Mouse (Mus musculus): Measurements from ENCODE around the gene Ubox5. TPM values are rescaled to one million over a fixed set of nuclear protein-coding genes. Genes with fewer than 3 reads are reported as not detected.
"Not testable (repeated sequence)": the region's sequence is repeated elsewhere in the genome, so short reads cannot be mapped to it uniquely, and the experiment has no call there.

The Ubox5 gene
- polyA plus RNA-seq, 1 experiment from 2014 or later = 16.3 TPM

DNA sequence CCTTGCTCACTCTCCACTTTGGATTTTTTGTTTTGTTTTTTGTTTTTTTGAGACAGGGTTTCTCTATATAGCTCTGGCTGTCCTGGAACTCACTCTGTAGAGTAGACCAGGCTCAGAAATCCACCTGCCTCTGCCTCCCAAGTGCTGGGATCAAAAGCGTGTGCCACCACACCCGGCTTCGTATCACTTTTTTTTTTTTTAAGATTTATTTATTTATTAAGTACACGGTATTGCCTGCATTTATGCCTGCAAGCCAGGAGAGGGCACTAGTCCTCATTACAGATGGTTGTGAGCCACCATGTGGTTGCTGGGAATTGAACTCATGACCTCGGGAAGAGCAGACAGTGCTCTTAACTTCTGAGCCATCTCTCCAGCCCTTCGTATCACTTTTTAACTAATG is 19.2 kb upstream of the Ubox5 start:
- not testable (repeated sequence) for H3K4me2 ChIP-seq (replicated peaks); H3K27me3 ChIP-seq; H3K4me3 ChIP-seq; H3K4me1 ChIP-seq; H3K27ac ChIP-seq; ATAC-seq (ENCODE audit: insufficient number of reproducible peaks, insufficient read depth, low FRiP score, low TSS enrichment); H3K9ac ChIP-seq; H3K9me3 ChIP-seq
- 80% methylated on average over 6 of the region's 6 CpGs for WGBS
- peaks cover 20% of the 10 kb centered on the region for H3K36me3 ChIP-seq

GRCm38 (mm10) chr2:130645198-130645597 is 15.4 kb upstream of the Ubox5 start:
- no peak for ATAC-seq (ENCODE audit: insufficient number of reproducible peaks, insufficient read depth, low FRiP score, low TSS enrichment)

GRCm38 (mm10) chr2:130642684-130643369 is 13.0 kb upstream of the Ubox5 start, which contains the start of gene Lzts3:
Gene Lzts3, minus strand, starts transcription at chr2:130642803.
- peak; percentile 92 for ATAC-seq (ENCODE audit: insufficient number of reproducible peaks, insufficient read depth, low FRiP score, low TSS enrichment)
- Histone ChIP-seq H3K4me1 (peaks cover 15% of the 10 kb centered on the region), H3K27ac (peak within 1 kb of the TSS; percentile 4; the same call in 1 of the 2 replicates), H3K9ac (peak within 1 kb of the TSS; percentile 70), H3K4me3 (peak within 1 kb of the TSS; percentile 68), H3K9me3 (no peaks in the 10 kb centered on the region), H3K4me2 (replicated peaks) (peak within 1 kb of the TSS; percentile 98), H3K36me3 (no peaks in the 10 kb centered on the region), H3K27me3 (peaks cover 15% of the 10 kb centered on the region)
- 4% methylated on average over 36 of the region's 40 CpGs for WGBS

More at GRCm38 (mm10) chr2:130645198-130645597, 15.4 kb upstream of the Ubox5 start:
- Histone ChIP-seq H3K36me3 (peaks cover under 1% of the 10 kb centered on the region; the same call in 1 of the 2 replicates), H3K4me1 (peaks cover 10% of the 10 kb centered on the region), H3K27ac (no peak overlapping the region), H3K4me2 (replicated peaks) (no peak overlapping the region), H3K9me3 (no peaks in the 10 kb centered on the region), H3K27me3 (no peaks in the 10 kb centered on the region; the same call in 1 of the 2 replicates), H3K9ac (no peak overlapping the region), H3K4me3 (no peak overlapping the region)
- WGBS = 84% methylated on average over 4 of the region's 4 CpGs

DNA sequence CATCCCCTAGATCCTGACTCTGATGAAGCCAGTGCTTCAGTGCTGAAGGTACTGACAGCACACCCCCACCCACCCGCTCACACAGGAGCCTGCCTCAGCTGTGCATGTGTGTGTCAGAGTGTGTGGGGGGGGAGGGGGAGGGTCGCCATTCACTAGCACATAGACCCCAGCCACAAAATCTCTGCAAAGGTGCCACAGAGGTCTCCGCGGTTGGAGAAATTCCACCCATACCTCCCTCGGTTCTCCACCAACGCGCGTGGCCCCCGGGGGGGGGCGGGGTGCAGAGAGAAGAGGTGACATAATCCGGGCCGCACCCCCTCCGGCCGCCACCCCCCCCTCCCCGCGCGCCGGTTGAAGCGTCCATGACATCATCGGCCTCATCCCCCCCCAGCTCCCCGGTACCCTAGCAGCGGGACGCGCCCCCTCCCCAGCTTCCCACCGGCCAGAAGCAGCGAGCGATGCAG is 12.4 kb upstream of the Ubox5 start:
- peak overlapping the region; percentile 68 for H3K4me3 ChIP-seq
- WGBS = 1% methylated on average over 23 of the region's 27 CpGs
- H3K4me1 ChIP-seq = peaks cover 15% of the 10 kb centered on the region
- peaks cover 21% of the 10 kb centered on the region for H3K27me3 ChIP-seq
- H3K9ac ChIP-seq = peak overlapping the region; percentile 70
- peak overlapping the region; percentile 98 for H3K4me2 ChIP-seq (replicated peaks)
- no peaks in the 10 kb centered on the region for H3K36me3 ChIP-seq
- ATAC-seq (ENCODE audit: insufficient number of reproducible peaks, insufficient read depth, low FRiP score, low TSS enrichment) = peak; percentile 58; the same call in 1 of the 2 replicates
- H3K27ac ChIP-seq = peak overlapping the region; percentile 4; the same call in 1 of the 2 replicates
- no peaks in the 10 kb centered on the region for H3K9me3 ChIP-seq

GRCm38 (mm10) chr2:130641351-130642025 is 11.7 kb upstream of the Ubox5 start:
- Histone ChIP-seq H3K4me1 (peaks cover 15% of the 10 kb centered on the region), H3K4me3 (peak overlapping the region; percentile 68), H3K27ac (no peak overlapping the region), H3K4me2 (replicated peaks) (peak overlapping the region; percentile 98), H3K9ac (0 out of 2 replicates have a peak overlapping the region, but pooled peaks have one; percentile 70), H3K36me3 (no peaks in the 10 kb centered on the region), H3K27me3 (peaks cover 29% of the 10 kb centered on the region), H3K9me3 (no peaks in the 10 kb centered on the region)
- no peak for ATAC-seq (ENCODE audit: insufficient number of reproducible peaks, insufficient read depth, low FRiP score, low TSS enrichment)
- 65% methylated on average over 6 of the region's 6 CpGs for WGBS

GRCm38 (mm10) chr2:130639276-130639675 is 9.4 kb upstream of the Ubox5 start:
- Histone ChIP-seq H3K4me1 (peaks cover 35% of the 10 kb centered on the region), H3K4me3 (no peak overlapping the region), H3K36me3 (no peaks in the 10 kb centered on the region), H3K27me3 (peaks cover 50% of the 10 kb centered on the region), H3K9ac (no peak overlapping the region), H3K4me2 (replicated peaks) (no peak overlapping the region), H3K9me3 (no peaks in the 10 kb centered on the region), H3K27ac (no peak overlapping the region)
- no peak for ATAC-seq (ENCODE audit: insufficient number of reproducible peaks, insufficient read depth, low FRiP score, low TSS enrichment)
- 83% methylated on average over 6 of the region's 6 CpGs for WGBS

DNA sequence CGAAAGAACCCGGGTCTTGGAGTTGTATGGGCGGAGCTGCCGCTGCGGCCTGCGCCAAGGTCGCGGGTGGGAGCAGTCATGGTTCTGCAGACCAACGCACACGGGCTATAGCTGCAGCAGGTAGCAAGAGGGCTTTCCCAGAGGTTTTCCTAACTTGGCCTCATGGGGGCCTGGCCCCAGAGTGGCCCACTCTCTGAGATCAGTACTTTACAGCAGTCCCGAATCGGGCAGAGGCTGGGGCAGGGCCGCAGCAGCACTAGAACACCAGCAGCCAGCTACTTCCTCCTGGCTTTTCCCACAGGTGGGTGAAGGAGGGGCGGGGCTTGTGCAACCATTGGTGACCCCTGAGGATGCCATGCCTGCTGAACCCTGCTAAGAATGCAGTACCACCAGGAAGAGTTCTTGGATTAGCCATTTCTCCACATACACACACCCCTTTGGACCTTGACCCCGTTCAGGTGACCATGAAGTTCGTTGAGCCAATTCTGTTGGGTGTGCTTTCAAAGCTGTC is 8.3 kb upstream of the Ubox5 start:
- Histone ChIP-seq H3K4me1 (peaks cover 39% of the 10 kb centered on the region), H3K36me3 (no peaks in the 10 kb centered on the region), H3K9me3 (no peaks in the 10 kb centered on the region), H3K4me3 (no peak overlapping the region), H3K27ac (no peak overlapping the region), H3K27me3 (peaks cover 59% of the 10 kb centered on the region), H3K4me2 (replicated peaks) (no peak overlapping the region), H3K9ac (no peak overlapping the region)
- no peak for ATAC-seq (ENCODE audit: insufficient number of reproducible peaks, insufficient read depth, low FRiP score, low TSS enrichment)
- 24% methylated on average over 16 of the region's 16 CpGs for WGBS

DNA sequence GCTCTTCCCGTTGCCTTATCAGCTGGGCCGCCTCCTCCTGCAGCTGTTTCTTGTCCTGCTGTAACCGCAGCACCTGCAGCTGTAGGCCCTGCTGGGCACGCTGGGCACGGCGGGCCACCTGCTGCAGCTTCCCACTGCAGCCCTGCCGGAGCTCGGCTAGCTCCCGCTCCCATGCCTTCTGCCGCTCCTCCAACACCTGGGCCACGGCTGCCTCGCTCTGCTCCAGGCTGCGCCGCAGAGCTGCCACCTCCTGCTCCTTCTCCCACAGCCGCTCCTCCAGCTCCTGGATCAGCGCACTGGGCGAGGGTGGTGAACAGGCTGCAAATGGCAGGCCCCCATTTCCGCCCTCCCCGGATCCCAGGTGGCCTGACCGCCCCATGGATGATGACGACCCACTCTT is 6.0 kb upstream of the Ubox5 start:
- Histone ChIP-seq H3K4me3 (no peak overlapping the region), H3K9ac (peak overlapping the region; percentile 64), H3K36me3 (no peaks in the 10 kb centered on the region), H3K4me2 (replicated peaks) (peak overlapping the region; percentile 89), H3K27ac (no peak overlapping the region), H3K4me1 (peaks cover 29% of the 10 kb centered on the region), H3K27me3 (peaks cover 61% of the 10 kb centered on the region), H3K9me3 (no peaks in the 10 kb centered on the region)
- ATAC-seq (ENCODE audit: insufficient number of reproducible peaks, insufficient read depth, low FRiP score, low TSS enrichment) = no peak
- 16% methylated on average over 19 of the region's 21 CpGs for WGBS

DNA sequence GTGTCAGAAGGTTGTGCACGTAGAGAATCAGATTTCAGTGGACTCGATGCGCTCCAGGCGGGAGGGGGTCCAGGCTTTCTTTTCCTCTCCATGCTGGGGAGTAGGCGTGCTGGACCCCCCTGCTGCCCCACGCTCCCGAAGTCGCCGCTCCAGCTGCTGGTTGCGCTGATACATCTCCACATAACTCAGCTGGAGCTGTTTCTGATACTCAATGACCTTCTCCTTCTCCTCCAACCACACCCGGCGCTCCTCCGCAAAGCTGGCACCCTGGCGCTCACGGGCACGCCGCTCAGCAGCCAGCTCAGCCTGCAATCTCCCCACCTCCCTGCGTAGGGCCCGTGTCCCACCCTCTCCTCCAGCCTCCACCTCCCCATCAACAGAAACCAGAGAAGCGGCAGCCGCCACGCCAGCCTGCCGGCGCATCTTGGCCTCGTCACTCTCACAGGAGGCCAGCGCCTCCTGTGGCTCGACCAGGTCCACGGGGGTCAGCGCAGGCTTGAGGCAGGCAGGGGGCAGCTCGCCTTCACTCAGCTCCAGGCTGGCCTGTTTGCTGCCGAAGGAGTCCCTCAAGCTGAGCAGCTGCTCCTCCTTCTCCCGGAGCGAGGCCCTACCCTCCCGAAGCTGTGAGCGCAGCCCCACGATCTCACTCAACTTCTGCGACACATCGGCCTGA is 5.0 kb upstream of the Ubox5 start:
- H3K9me3 ChIP-seq = no peaks in the 10 kb centered on the region
- peaks cover 29% of the 10 kb centered on the region for H3K4me1 ChIP-seq
- H3K27ac ChIP-seq = no peak overlapping the region
- peak; percentile 24; the same call in 1 of the 2 replicates for ATAC-seq (ENCODE audit: insufficient number of reproducible peaks, insufficient read depth, low FRiP score, low TSS enrichment)
- under 1% methylated on average over 38 of the region's 38 CpGs for WGBS
- H3K4me3 ChIP-seq = peak overlapping the region; percentile 41
- H3K9ac ChIP-seq = peak overlapping the region; percentile 64
- H3K36me3 ChIP-seq = no peaks in the 10 kb centered on the region
- peaks cover 61% of the 10 kb centered on the region for H3K27me3 ChIP-seq
- H3K4me2 ChIP-seq (replicated peaks) = peak overlapping the region; percentile 89

DNA sequence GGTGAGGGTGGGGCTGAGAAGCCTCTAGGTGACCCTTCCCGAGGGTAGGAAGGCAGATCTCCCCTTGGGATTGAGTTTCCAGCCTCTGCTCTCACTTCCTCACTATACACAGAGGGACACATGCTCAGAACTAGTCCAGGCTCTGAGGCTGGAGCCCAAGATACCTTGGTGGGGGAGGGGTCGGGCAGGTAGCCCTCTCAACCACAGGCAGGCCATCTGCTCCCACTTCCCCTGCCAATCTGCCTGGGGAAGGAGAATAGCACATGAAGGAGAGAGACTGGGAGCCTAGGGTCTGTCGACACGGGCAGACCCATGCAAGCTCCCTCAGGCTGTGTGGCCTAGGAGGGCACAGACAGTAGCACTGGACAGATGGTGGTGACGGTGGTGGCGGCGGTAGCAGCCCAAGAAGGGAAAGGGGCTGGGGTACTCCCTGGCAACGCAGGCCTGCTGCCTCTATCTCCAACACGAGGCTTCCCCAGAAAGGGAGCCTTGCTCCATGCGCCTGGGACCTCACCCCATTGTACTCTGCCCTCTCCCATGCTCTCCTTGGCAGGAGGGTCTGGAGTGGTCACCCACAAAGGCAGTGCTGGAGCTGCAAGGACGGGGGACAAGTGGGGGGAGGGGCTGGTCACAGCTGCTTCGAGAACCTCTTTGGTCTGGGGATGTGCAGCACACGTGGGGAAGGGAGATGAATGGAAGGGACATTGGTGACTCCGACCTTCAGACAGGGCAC is 4.3 kb upstream of the Ubox5 start:
- Histone ChIP-seq H3K9me3 (no peaks in the 10 kb centered on the region), H3K4me1 (peaks cover 29% of the 10 kb centered on the region), H3K36me3 (no peaks in the 10 kb centered on the region), H3K4me3 (peak overlapping the region; percentile 41), H3K27ac (no peak overlapping the region), H3K9ac (peak overlapping the region; percentile 64; the same call in 1 of the 2 replicates), H3K27me3 (peaks cover 58% of the 10 kb centered on the region), H3K4me2 (replicated peaks) (peak overlapping the region; percentile 89)
- ATAC-seq (ENCODE audit: insufficient number of reproducible peaks, insufficient read depth, low FRiP score, low TSS enrichment) = no peak
- WGBS = 18% methylated on average over 14 of the region's 14 CpGs
